Mouse (Mus musculus) liver, adult 2 months (tissue): ENCODE results near the gene Abhd16b.
A peak's percentile ranks its signal among the peaks of the same experiment; 100 is the strongest.

Experiments
- CTCF ChIP-seq: fragments of 200-500 bp; IDR thresholded peaks from 2 replicates; pipeline ENCODE4 v1.5.1; 2011; ENCODE audit warnings: low read depth, low read length, control low read depth
- POLR2A ChIP-seq: fragments of 200-500 bp; IDR thresholded peaks from 2 replicates; pipeline ENCODE4 v1.6.1; 2011; ENCODE audit warnings: low read length, control low read depth; ENCODE audit not compliant: insufficient read depth; ENCODE audit errors: extremely low read depth

- TF ChIP-seq CTCF (peak; percentile 13; the same call in 1 of the 2 replicates), POLR2A (no peak)
Measured at GRCm38 (mm10) chr2:181453274-181453673, 39.7 kb upstream of the Abhd16b start.
